Mouse (Mus musculus) G1E (cell line): Measurements from ENCODE around the gene Zfp57.

Experiments used
- CTCF ChIP-seq: IDR thresholded peaks from 2 replicates; pipeline ENCODE4 v1.5.1; 2012; ENCODE audit warnings: low read depth, low read length, inconsistent platforms, mixed read lengths
- GATA1 ChIP-seq: IDR thresholded peaks from 2 replicates; pipeline ENCODE4 v1.6.1; 2012; ENCODE audit warnings: borderline replicate concordance, low read length, inconsistent platforms, mixed read lengths
- POLR2AphosphoS5 ChIP-seq: IDR thresholded peaks from 2 replicates; pipeline ENCODE4 v1.6.1; 2012; ENCODE audit warnings: low read depth, low read length, inconsistent platforms; ENCODE audit not compliant: insufficient replicate concordance

- no peak for TF ChIP-seq CTCF
- TF ChIP-seq GATA1, result no peak
- no peak for TF ChIP-seq POLR2AphosphoS5
Observed at GRCm38 (mm10) chr17:36993770-36994325, 7.1 kb upstream of the Zfp57 start.
